Mouse (Mus musculus): Measurements from ENCODE around the gene Atp12a. TPM values are rescaled to one million over a fixed set of nuclear protein-coding genes. Genes with fewer than 3 reads are reported as not detected.
A peak's percentile ranks its signal among the peaks of the same experiment; 100 is the strongest.

The Atp12a gene
- polyA plus RNA-seq, 1 experiment: 0.18 TPM

GRCm38 (mm10) chr14:56379336-56379735, 14.5 kb downstream of the Atp12a start:
- no peak for DNase-seq (ENCODE audit: low read depth)
- TF ChIP-seq POLR2A (IDR thresholded peaks at IDR 0.05; ENCODE audit: borderline replicate concordance, extremely low read depth, insufficient read depth, insufficient read length, poor library complexity, severe bottlenecking) (no peak), CTCF (IDR thresholded peaks at IDR 0.05; ENCODE audit: borderline replicate concordance, extremely low read depth, insufficient read depth, insufficient read length) (no peak)

GRCm38 (mm10) chr14:56382366-56382765, 17.5 kb downstream of the Atp12a start:
- DNase-seq (ENCODE audit: low read depth): no peak
- no peak for TF ChIP-seq POLR2A (IDR thresholded peaks at IDR 0.05; ENCODE audit: borderline replicate concordance, extremely low read depth, insufficient read depth, insufficient read length, poor library complexity, severe bottlenecking)
- no peak for TF ChIP-seq CTCF (IDR thresholded peaks at IDR 0.05; ENCODE audit: borderline replicate concordance, extremely low read depth, insufficient read depth, insufficient read length)

- peak; percentile 70 for DNase-seq (ENCODE audit: low read depth)
- no peak for TF ChIP-seq CTCF (IDR thresholded peaks at IDR 0.05; ENCODE audit: borderline replicate concordance, extremely low read depth, insufficient read depth, insufficient read length)
- no peak for TF ChIP-seq POLR2A (IDR thresholded peaks at IDR 0.05; ENCODE audit: borderline replicate concordance, extremely low read depth, insufficient read depth, insufficient read length, poor library complexity, severe bottlenecking)
These were observed 25.4 kb downstream of the Atp12a start for GRCm38 (mm10) chr14:56390247-56390646.

- peak; percentile 19 for DNase-seq (ENCODE audit: low read depth)
- TF ChIP-seq CTCF (IDR thresholded peaks at IDR 0.05; ENCODE audit: borderline replicate concordance, extremely low read depth, insufficient read depth, insufficient read length) (no peak), POLR2A (IDR thresholded peaks at IDR 0.05; ENCODE audit: borderline replicate concordance, extremely low read depth, insufficient read depth, insufficient read length, poor library complexity, severe bottlenecking) (no peak)
These were observed 28.9 kb downstream of the Atp12a start for GRCm38 (mm10) chr14:56393704-56394312.

- DNase-seq (ENCODE audit: low read depth): peak; percentile 65
- TF ChIP-seq POLR2A (IDR thresholded peaks at IDR 0.05; ENCODE audit: borderline replicate concordance, extremely low read depth, insufficient read depth, insufficient read length, poor library complexity, severe bottlenecking): no peak
- peak; percentile 64; the same call in 1 of the 2 replicates for TF ChIP-seq CTCF (IDR thresholded peaks at IDR 0.05; ENCODE audit: borderline replicate concordance, extremely low read depth, insufficient read depth, insufficient read length)
These were observed 33.1 kb downstream of the Atp12a start for GRCm38 (mm10) chr14:56398001-56398400.

GRCm38 (mm10) chr14:56402311-56403071, 37.6 kb downstream of the Atp12a start, which contains the start of gene Rnf17:
TSS of gene Rnf17 (plus strand) at chr14:56402581.
- no peak for DNase-seq (ENCODE audit: low read depth)
- TF ChIP-seq CTCF (IDR thresholded peaks at IDR 0.05; ENCODE audit: borderline replicate concordance, extremely low read depth, insufficient read depth, insufficient read length): no peak
- no peak for TF ChIP-seq POLR2A (IDR thresholded peaks at IDR 0.05; ENCODE audit: borderline replicate concordance, extremely low read depth, insufficient read depth, insufficient read length, poor library complexity, severe bottlenecking)

GRCm38 (mm10) chr14:56403072-56403375, 38.2 kb downstream of the Atp12a start:
- no peak for DNase-seq (ENCODE audit: low read depth)
- TF ChIP-seq CTCF (IDR thresholded peaks at IDR 0.05; ENCODE audit: borderline replicate concordance, extremely low read depth, insufficient read depth, insufficient read length) (no peak), POLR2A (IDR thresholded peaks at IDR 0.05; ENCODE audit: borderline replicate concordance, extremely low read depth, insufficient read depth, insufficient read length, poor library complexity, severe bottlenecking) (no peak)

Other genes with a start within 250 kb of the Atp12a start
- 0.10 TPM in 1 of 2 replicates, not detected in the other for gene Gzme, start 244.4 kb upstream of the Atp12a start, polyA plus RNA-seq (2012; rRNA removed)
- gene Gzmd, start 232.5 kb upstream of the Atp12a start, polyA plus RNA-seq (2012; rRNA removed): not detected in 2 replicates
- gene Gzmg, start 205.5 kb upstream of the Atp12a start, polyA plus RNA-seq (2012; rRNA removed): 0.15 TPM in 1 of 2 replicates, not detected in the other
- gene Gzmn, start 190.5 kb upstream of the Atp12a start, polyA plus RNA-seq (2012; rRNA removed): not detected in 2 replicates
- not detected in 2 replicates for gene Gzmf, start 153.7 kb upstream of the Atp12a start, polyA plus RNA-seq (2012; rRNA removed)
- gene Gzmc, start 130.4 kb upstream of the Atp12a start, polyA plus RNA-seq (2012; rRNA removed): not detected in 2 replicates
- gene Gzmb, start 102.8 kb upstream of the Atp12a start, polyA plus RNA-seq (2012; rRNA removed): 0.04 TPM in 1 of 2 replicates, not detected in the other
- 0.41 and 0.48 TPM in 2 replicates for gene Rnf17, start 37.5 kb downstream of the Atp12a start, polyA plus RNA-seq (2012; rRNA removed)
- gene Cenpj, start 210.4 kb downstream of the Atp12a start, polyA plus RNA-seq (2012; rRNA removed): 6.9 and 7.1 TPM in 2 replicates
- gene Parp4, start 210.6 kb downstream of the Atp12a start, polyA plus RNA-seq (2012; rRNA removed): 1.4 and 2.3 TPM in 2 replicates